Mouse (Mus musculus): ENCODE measurements around the gene Tmem221.

Gene Tmem221

DNA sequence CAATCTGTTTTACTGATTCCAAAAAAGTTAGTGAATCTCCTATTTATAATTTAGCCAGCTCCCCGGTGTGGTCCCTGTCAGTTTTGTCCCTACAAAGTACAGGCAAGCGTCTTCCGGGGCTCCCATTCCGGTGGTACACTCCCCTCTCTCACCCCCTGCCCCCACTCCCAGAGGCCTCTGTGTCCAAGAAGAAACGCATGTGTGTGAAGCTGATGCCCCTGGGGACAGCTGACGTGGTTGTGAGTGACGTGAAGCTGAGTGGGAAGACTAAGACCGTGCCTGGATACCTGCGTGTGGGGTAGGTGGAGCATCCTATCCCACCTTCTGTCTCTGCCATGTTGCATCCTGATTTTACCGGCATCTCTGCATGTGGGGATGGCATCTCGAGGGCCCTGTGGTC lies 13.6 kb downstream of the Tmem221 start:
- DNase-seq: no peak

DNA sequence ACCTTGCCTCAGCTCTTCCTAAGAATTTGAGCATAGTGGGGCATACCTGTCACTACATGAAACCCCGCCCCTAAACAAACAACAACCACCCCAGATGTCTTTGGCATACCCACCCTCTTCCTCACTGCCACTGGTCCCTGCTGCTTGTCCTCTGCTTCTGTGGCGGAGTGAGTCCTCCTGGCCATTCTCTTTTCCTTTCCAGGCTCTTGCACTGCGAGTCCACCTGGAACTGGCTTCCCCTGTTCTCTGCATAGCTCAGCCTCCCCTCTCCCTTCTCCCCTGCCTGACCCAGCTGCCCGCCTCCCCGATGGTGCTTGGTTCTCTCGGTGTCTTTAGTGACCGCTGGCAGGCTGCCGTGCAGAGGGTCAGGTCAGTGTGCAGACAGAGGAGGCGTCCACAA lies 14.9 kb downstream of the Tmem221 start:
- no peak for DNase-seq

DNA sequence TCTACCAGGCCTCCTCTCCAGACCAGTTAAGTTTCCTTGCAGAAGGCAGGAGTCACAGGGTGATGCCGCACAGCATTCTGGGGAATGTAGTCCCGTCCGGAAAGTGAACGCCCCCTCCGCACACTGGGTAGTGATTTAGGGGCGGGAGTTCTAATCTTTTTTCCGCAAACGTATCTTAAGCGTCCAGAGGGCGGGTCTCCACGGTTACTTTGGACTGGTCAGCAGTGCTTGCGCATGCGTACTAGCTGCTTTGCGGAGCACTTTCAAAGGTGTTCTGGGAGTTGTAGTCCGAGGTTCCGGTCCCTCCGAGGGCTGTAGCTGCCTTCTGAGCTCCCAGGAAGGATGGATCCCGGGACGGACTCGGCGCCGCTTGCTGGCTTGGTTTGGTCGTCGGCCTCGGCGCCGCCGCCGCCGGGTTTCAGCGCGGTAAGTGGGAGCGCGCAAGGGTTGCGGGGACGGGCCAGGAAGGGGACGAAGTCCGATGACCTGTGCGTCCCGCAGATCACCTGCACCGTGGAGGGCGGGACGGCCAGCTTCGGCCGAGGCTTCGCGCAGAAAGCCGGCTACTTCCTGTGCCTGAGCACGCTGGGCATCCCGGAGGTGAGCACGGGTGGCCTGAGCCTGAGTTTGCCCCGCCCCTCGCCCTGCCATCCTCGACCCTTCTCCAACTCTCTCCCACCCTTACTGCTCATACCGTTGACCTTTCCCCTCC lies 15.9 kb downstream of the Tmem221 start, which contains the start of gene Mvb12a:
Gene Mvb12a, plus strand, starts transcription at position 291 of the 712 bp plus-strand sequence.
- DNase-seq: peak; percentile 100

DNA sequence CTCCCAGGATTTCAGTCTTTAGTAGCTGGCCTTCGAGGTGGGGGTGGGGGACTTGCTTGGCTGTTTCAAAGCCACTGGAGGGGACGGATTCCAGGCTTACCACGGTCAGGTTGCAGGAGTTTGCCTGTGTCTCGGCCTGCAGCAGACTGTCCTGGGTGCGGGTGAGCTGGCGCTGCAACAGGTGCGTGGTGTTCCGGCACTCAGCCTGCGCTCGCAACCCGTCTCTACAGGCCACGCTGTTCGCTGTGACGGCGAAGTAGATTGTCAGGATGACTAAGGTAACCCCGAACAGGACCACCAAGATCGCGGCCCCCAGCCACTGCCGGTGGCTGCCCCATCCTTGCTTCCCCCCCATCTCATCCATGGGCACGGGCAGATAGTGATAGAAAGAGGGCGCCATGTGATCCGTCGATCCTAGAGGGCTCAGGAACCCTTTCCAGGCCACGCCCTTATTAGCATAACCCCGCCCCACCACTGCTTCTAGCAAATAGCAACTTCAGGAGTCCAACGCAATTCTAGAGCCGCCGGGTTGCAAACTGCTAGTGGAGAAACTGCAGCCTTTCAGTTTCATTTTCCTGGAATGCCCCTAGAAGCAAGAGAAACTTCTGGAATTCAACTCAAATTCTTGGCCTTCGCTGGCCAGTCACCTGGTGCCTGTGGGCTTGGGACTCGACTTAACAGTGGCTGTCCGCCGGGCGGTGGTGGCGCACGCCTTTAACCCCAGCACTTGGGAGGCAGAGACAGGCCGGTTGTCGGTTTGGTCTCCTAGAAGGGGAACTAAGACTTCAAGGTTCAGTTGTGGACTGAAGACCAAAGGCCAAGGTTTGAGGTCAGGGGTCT lies 21.4 kb downstream of the Tmem221 start, which contains the start of gene Bst2:
Gene Bst2, minus strand, starts transcription at position 429 of the 840 bp plus-strand sequence.
- DNase-seq: peak; percentile 88

DNA sequence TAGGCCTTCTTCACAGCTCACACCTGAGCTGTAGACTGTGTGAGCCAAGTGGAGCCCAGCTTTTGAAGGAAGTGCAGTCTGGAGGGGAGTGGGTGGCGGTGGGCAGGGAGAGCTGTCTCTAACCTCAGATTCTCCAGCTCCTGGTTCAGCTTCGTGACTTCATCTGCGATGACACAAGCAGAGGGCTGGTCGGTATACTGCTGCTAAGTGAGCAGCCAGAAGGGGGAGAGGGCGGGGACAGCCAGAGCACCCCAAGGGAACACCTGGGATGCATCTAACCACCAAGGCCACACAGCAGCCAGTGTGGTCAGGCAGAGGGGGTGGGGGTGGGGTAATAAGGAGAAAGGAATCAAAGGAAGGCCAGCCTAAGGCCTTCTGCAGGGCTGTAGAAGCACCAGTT lies 23.0 kb downstream of the Tmem221 start:
- DNase-seq: no peak

DNA sequence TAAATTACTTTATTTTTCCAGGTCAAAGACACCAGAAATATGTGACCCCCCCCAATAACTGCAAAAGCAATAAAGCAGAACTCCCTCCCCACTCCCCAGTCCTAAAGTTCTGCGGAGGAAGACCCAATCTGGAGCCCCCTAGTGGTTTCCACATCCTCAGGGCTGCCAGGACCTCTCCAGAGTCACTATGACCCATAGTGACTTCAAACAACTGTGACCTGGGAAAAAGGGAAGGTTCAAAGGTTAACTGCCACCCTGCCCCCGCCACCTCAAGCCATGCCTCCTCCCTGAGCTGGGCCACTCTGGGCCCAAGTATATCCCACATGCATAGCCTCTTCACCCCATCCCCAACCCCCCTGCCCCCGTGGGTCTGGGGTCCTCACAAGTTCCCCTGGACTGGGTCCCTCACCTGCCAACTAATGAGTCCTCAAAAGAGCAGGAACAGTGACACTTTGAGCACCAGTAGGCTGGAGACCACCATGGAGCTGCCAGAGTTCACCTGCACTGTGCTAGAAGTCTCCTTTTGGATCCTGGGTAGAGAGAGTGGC lies 24.3 kb downstream of the Tmem221 start:
- no peak for DNase-seq

DNA sequence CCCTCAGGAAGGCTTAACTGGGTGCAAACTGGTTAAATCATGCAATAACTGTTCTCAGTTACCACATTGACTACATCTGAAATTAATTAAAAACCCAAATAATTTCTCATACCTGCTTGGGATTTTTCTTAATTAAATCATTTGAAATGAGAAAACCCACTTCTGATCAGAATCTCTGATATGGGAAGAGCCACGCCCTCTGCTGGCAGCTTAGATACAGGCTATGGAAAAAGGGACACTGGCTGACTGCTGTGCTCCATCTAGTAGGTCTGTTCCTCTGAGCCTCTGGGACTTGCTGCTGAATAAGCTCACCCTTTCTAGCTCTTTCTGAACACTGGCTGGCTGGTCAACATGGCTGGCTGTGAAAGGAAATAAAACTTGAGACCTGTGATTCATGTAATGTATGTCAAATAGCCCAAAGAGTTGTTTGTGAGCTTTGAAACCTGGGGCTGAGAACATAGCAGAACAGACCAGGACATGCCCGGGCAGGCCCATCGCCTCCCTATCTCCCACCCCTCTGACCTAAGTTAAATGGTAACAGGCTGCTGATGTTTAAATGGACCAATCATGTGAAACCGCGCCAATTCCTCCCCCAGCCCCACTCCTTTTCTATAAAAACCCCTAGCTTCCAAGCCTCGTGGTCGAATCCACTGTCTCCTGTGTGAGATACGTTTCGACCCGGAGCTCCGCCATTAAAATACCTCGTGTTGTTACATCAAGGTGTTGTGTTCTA lies 27.8 kb downstream of the Tmem221 start:
- DNase-seq: peak; percentile 54

DNA sequence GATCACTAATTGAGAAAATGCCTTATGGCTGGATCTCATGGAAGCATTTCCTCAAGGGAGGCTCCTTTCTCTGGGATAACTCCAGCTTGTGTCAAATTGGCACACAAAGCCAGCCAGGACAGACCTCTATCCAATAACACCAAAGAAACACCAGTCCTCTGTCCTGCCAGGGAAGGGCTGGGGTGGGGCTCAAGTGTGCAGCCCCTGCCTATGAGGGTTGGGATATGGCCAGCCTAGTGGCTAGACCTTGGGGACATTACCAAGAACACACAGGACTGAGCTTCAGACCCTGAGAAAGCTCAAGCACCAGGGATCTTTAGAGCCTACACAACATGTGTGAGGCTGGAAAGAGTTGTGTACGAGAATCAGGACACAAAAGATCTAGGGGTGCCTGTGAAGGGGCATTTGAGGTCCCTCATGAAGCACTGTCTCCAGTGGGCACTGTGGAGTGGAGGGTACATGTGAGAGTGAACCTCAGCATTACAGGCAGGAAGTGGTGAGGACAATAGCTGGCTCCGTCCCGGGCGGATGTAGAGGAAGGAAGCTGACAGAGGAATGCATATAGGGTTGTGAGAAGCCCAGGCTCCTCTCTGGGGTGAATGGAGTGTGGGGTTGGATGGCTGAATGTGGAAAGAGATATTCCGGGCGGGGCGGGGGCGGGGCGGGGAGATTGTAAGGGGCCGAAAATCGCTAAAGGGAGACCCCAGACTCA lies 30.2 kb downstream of the Tmem221 start:
- DNase-seq: no peak

DNA sequence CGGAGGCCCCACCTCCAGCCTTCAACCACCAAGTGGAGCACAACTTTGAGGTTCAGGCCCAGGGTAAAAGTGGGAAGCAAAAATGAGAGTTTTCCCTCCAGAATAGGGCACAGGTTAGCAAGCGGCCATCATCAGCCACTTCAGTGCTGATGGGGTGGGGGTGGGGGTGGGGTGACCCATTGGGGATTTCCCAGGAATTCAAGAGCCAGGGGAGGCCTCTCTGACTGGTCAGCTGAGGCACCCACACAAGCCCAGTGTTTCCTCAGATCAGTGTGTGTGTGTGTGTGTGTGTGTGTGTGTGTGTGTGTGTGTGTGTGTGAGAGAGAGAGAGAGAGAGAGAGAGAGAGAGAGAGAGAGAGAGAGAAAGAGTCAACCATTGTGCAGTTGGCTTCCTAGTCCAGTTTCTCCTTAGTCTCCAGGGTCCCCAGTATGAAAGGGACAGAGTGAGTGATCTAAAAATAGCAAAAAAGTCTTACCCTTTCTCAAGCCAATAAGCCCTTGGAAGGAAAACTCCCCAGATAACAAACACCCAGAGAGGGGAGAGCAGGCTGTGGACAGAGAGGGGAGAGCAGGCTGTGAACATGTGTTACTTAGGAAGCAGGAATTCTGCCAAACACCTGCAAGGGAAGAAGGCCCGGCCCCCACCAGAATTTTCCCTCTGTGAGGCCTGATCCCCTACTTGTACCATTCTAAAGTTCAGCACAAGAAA lies 31.4 kb downstream of the Tmem221 start:
- no peak for DNase-seq

DNA sequence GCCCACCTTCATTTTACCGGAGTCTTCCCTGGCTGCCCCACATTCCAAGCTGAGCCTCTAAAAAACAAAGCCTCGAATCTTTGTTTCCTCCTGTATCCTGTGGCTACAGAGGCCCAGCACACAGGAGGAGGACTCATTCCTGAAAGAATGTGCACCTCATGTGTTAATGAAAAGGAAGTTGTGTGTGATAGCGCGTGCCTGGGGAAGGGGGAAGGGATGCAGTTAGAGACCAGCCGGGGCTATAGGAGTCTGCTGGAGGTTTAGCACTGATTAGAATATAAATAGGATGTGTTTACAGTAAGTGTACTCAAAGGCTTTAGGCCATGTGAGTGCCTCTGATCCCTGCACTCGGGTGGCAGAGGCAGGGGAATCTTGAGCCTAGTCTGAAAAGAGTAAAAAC lies 32.4 kb downstream of the Tmem221 start:
- no peak for DNase-seq

DNA sequence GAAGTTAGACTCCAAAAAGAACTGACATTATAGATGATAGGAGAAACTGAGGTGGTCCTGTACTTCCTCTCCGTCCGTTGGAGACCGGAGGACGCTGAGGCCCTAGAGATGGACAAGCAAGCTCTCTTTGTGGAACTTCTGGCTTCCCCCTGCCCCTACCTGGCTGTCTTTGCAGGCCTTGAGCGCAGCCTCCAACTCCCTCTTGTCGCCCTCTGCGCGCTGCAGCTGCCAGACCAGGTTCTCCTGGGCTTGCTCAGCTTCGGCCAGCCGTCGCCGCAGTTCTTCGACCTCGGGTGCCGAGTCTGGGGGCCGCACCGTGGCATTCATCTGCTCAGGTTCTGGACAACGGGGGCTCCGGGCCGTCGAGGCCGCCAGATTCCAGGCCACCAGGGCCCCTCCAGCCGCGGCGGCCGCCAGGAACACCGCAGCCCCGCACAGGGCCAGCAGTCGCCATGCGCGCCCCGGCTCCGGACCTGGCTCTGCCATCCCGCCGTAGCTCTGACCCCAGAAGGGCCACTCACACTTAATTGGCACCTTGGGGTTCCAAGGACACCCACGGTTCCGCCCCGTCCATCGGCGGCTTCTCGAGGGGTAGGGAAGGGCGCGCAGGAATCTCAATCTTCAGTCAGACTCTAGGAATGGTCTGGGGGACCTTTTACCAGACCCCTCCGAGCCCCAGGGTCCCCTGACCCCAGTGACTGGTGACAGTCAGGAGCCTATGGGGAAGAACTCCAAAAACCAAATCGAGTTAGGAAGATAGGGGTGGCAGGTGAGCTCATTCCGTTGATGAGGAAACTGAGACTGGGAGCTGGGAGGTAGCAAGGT lies 33.2 kb downstream of the Tmem221 start, which contains the start of gene Ccdc194:
Gene Ccdc194, minus strand, starts transcription at position 486 of the 825 bp plus-strand sequence.
- no peak for DNase-seq

DNA sequence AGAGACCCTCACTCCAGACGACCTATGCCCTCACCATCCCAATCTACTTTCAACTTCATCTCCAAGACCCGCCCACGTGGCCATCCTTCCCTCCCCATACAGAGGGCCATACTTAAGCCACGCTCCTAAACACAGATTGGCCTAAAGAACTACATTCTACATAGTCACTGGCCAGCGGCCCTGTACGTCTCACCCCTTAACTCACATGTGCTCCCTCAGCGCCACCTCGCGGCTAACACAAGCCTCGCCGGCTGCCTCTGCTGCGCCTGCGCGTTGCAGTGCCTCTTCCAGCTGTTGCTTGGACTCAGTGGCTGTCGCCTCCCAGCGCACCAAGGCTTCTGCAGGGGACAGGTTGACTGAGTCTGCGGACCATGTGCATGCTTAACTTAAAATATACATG lies 37.0 kb downstream of the Tmem221 start:
- DNase-seq: peak; percentile 95

DNA sequence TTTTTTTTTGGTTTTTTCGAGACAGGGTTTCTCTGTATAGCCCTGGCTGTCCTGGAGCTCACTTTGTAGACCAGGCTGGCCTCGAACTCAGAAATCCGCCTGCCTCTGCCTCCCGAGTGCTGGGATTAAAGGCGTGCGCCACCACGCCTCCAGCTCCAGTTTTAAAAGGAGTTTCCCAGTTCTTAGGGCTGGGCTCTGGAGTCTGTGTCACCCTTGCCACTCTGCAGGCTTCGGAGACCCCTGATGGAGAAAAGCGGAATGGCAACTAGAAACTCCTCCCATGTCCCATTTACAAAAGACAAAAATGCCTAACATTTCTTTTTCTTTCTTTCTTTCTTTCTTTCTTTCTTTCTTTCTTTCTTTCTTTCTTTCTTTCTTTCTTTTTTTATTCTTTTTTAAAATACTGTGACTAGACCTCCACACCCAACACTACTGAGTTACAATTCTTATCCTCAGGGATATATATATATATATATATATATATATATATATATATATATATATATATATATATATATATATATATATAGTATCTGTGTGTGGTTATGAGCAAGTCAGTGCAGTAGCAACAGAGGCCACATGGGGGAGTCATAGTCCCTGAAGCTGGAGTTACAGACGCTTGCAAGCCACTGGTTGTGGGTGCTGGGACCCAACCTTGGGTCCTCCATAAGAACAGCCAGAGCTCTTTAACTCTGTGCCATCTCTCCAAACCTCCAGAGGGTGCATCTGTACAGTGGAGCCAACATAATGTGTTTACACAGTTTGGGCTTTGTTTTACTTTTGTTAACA lies 39.4 kb downstream of the Tmem221 start:
- DNase-seq: peak; percentile 81

DNA sequence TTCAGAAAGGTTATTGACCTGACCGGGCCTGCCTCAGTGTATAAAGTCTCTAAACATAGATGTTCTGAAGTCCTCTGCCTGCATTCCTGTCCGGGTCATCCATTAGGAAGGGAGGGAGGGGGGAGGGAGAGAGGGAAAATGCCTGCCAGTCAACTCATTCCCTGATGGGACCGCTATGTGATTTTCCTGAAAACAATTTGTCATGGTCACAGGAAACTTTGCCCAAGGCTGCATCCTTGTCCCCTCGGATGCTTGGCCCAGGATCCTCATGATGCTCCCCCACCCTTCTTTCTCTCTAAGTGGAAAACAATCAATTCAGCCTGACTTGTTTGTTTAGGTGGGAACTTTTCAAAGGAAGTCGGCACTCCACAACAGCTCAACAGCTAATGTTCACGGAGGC lies 41.9 kb downstream of the Tmem221 start:
- DNase-seq: no peak

DNA sequence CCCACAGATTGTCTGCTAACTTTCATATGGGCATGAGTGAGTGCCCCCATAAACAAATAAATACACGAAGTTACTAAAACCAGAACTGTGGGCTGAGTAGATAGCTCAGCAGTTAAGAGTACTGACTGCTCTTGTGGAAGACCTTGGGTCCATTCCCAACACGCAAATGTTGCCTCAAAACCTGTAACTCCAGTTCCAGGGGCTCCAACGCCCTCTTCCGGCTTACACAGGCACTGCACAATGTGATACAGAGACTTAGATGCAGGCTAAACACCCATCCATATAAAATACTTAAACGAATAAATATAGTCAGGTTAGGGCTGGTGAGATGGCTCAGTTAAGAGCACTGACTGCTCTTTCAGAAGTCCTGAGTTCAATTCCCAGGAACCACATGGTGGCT lies 43.6 kb downstream of the Tmem221 start:
- DNase-seq: no peak

DNA sequence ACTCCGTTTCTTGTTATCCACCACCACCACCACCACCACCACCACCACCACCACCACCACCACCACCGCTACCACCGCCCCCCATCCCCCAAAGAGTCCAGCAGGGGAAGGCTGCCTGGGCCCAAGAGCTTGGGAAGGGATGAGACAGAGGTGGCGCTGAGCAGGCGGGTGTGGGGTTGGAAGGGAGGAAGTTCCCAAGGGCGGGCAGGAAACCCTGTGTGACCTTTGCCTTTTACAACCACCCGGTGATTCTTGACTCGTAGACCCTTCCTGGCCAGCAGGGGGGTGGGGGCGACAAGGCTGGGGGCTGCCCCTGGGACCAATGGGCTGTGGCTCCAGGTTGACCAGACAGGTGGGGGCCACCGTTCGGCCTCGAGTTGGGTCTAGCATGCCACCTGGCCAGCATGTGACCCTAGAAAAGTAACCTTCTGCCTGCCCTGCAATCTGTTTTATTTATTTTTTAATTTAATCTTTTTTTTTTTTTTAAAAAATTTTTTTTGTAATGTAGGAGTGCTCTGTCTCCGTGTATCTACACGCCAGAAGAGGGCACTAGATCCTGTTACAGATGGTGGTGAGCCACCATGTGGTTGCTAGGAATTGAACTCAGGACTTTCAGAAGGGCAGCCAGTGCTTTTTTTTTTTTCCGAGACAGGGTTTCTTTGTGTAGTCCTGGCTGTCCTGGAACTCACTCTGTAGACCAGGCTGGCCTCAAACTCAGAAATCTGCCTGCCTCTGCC lies 45.5 kb downstream of the Tmem221 start:
- DNase-seq: no peak

DNA sequence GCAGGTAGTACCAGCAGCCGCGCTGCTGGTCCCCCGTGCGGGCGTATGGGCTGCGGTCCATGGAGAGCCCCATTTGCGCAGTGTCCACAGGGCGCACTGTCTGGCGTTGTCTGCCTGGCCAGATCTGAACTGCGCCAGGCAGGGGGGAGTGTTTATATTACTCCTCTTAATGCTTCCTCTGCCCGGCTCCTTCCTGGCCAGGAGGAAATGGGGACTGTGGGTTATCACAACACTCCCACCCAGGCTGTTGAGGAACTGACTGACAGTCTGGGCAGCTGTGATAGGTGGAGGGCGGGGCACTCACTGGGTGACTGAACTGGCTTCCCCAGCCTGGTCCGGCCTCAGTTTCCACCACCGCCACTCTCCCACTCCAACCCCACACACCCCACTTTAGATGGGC lies 47.0 kb downstream of the Tmem221 start, which contains the start of gene Plvap:
Gene Plvap, minus strand, starts transcription at position 109 of the 400 bp plus-strand sequence.
- DNase-seq: no peak

DNA sequence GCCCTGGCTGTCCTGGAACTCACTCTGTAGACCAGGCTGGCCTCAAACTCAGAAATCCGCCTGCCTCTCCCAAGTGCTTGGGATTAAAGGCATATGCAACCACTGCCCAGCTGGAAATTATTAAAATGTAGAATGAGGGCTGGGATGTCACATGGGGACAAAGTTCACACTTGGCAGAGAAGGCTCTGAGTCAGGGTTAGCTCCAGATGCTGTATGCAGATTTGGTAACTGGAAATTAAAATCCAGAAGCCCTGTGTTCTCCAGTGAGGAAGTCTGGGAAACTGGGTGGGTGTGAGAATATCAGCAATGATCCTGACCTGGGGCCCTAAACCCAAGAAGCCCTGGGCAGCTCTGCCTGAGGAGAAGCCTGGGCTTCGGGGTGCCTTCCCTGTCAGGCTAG lies 49.4 kb downstream of the Tmem221 start:
- no peak for DNase-seq

DNA sequence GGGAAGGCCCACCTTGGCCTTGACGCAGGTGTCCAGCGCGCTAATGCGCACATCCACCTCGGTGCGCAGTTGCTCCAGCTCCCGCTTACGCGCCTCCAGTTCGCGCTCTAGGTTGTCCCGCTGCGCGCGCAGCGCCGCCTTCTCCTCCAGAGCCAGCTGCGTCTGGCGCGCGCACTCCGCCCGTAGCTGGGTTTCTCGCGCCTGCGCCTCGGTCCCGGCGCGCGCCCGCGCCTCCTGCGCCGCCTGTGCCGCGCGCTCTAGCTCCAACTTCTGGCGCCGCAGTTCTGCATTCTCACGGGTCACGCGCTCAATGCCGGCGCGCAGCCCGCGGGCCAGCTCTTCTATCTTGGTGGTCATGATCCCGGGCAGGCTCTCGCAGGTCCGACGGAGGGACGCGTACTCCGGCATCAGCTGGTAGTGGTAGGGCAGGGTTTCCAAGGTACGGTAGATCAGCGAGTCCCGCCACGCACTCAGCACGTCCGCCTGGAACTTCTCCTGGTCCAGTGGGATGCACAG lies 51.0 kb downstream of the Tmem221 start:
- DNase-seq: peak; percentile 89

Data from retina, postnatal 1 day (tissue).